Mouse (Mus musculus): ENCODE measurements around the gene Rcc1. TPM values are rescaled to one million over a fixed set of nuclear protein-coding genes. Genes with fewer than 3 reads are reported as not detected.

Gene Rcc1
- polyA plus RNA-seq, 1 experiment from 2014 or later = 103 TPM

- WGBS = 86% methylated on average over 3 of the region's 3 CpGs
- Histone ChIP-seq H3K4me1 (peaks cover 11% of the 10 kb centered on the region), H3K9me3 (no peaks in the 10 kb centered on the region), H3K36me3 (replicated peaks) (peaks cover 51% of the 10 kb centered on the region), H3K27ac (no peak overlapping the region), H3K9ac (no peak overlapping the region), H3K4me2 (no peak overlapping the region), H3K27me3 (no peaks in the 10 kb centered on the region), H3K4me3 (replicated peaks) (no peak overlapping the region)
- no peak for ATAC-seq (ENCODE audit: low FRiP score)
These were observed 21.4 kb downstream of the Rcc1 start for GRCm38 (mm10) chr4:132331960-132332359.

- H3K36me3 ChIP-seq (replicated peaks) = peaks cover 46% of the 10 kb centered on the region
- WGBS = 6% methylated on average over 10 of the region's 10 CpGs
These were observed 23.5 kb downstream of the Rcc1 start for GRCm38 (mm10) chr4:132329835-132330354.

GRCm38 (mm10) chr4:132329115-132329834, 24.1 kb downstream of the Rcc1 start, which contains the start of gene Trnau1ap:
Gene Trnau1ap, minus strand, starts transcription at chr4:132329538.
- Histone ChIP-seq H3K4me3 (replicated peaks) (peak within 1 kb of the TSS; percentile 75), H3K36me3 (replicated peaks) (peaks cover 46% of the 10 kb centered on the region), H3K4me1 (peaks cover 11% of the 10 kb centered on the region), H3K4me2 (peak within 1 kb of the TSS; percentile 76), H3K27ac (peak within 1 kb of the TSS; percentile 85), H3K27me3 (no peaks in the 10 kb centered on the region), H3K9me3 (no peaks in the 10 kb centered on the region), H3K9ac (peak within 1 kb of the TSS; percentile 87)
- under 1% methylated on average over 52 of the region's 52 CpGs for WGBS
- peak; percentile 98 for ATAC-seq (ENCODE audit: low FRiP score)

More at GRCm38 (mm10) chr4:132329835-132330354, 23.5 kb downstream of the Rcc1 start:
- peak overlapping the region; percentile 75 for H3K4me3 ChIP-seq (replicated peaks)
- H3K4me1 ChIP-seq = peaks cover 11% of the 10 kb centered on the region
- H3K4me2 ChIP-seq = peak overlapping the region; percentile 76
- H3K27ac ChIP-seq = peak overlapping the region; percentile 85
- no peaks in the 10 kb centered on the region for H3K27me3 ChIP-seq
- peak overlapping the region; percentile 87 for H3K9ac ChIP-seq
- no peak for ATAC-seq (ENCODE audit: low FRiP score)
- no peaks in the 10 kb centered on the region for H3K9me3 ChIP-seq

- 41% methylated on average over 14 of the region's 14 CpGs for WGBS
- H3K9me3 ChIP-seq = no peaks in the 10 kb centered on the region
- H3K27ac ChIP-seq = peak overlapping the region; percentile 85; the same call in 1 of the 2 replicates
- H3K9ac ChIP-seq = peak overlapping the region; percentile 87
- ATAC-seq (ENCODE audit: low FRiP score) = no peak
- H3K4me1 ChIP-seq = peaks cover 11% of the 10 kb centered on the region
- peaks cover 46% of the 10 kb centered on the region for H3K36me3 ChIP-seq (replicated peaks)
- peak overlapping the region; percentile 76 for H3K4me2 ChIP-seq
- peak overlapping the region; percentile 75 for H3K4me3 ChIP-seq (replicated peaks)
- H3K27me3 ChIP-seq = no peaks in the 10 kb centered on the region
These were observed 24.9 kb downstream of the Rcc1 start for GRCm38 (mm10) chr4:132328391-132328982.

GRCm38 (mm10) chr4:132326481-132326880, 26.9 kb downstream of the Rcc1 start:
- Histone ChIP-seq H3K27ac (no peak overlapping the region), H3K4me2 (no peak overlapping the region), H3K9ac (no peak overlapping the region), H3K9me3 (no peaks in the 10 kb centered on the region), H3K4me1 (peaks cover 11% of the 10 kb centered on the region), H3K4me3 (replicated peaks) (no peak overlapping the region), H3K27me3 (no peaks in the 10 kb centered on the region), H3K36me3 (replicated peaks) (peaks cover 36% of the 10 kb centered on the region)
- no peak for ATAC-seq (ENCODE audit: low FRiP score)
- WGBS = 78% methylated on average over 5 of the region's 5 CpGs

GRCm38 (mm10) chr4:132315711-132316110, 37.7 kb downstream of the Rcc1 start:
- H3K36me3 ChIP-seq (replicated peaks) = peaks cover 78% of the 10 kb centered on the region
- H3K9ac ChIP-seq = no peak overlapping the region
- no peak overlapping the region for H3K4me2 ChIP-seq
- 88% methylated on average over 8 of the region's 8 CpGs for WGBS
- no peaks in the 10 kb centered on the region for H3K9me3 ChIP-seq
- H3K4me3 ChIP-seq (replicated peaks) = no peak overlapping the region
- ATAC-seq (ENCODE audit: low FRiP score) = no peak
- no peak overlapping the region for H3K27ac ChIP-seq
- H3K4me1 ChIP-seq = 0 out of 2 replicates have a peak, but pooled peaks cover 2% of the 10 kb centered on the region
- no peaks in the 10 kb centered on the region for H3K27me3 ChIP-seq

- Histone ChIP-seq H3K4me3 (replicated peaks) (no peak overlapping the region), H3K36me3 (replicated peaks) (peaks cover 64% of the 10 kb centered on the region), H3K4me1 (peaks cover 17% of the 10 kb centered on the region), H3K9ac (no peak overlapping the region), H3K4me2 (no peak overlapping the region), H3K27me3 (no peaks in the 10 kb centered on the region), H3K27ac (no peak overlapping the region), H3K9me3 (no peaks in the 10 kb centered on the region)
- ATAC-seq (ENCODE audit: low FRiP score) = no peak
- WGBS = 88% methylated on average over 5 of the region's 5 CpGs
These were observed 40.8 kb downstream of the Rcc1 start for GRCm38 (mm10) chr4:132312627-132313026.

GRCm38 (mm10) chr4:132311801-132312200, 41.6 kb downstream of the Rcc1 start:
- no peaks in the 10 kb centered on the region for H3K27me3 ChIP-seq
- H3K36me3 ChIP-seq (replicated peaks) = peaks cover 56% of the 10 kb centered on the region
- H3K27ac ChIP-seq = no peak overlapping the region
- 46% methylated on average over 3 of the region's 3 CpGs for WGBS
- H3K4me1 ChIP-seq = peaks cover 17% of the 10 kb centered on the region
- ATAC-seq (ENCODE audit: low FRiP score) = no peak
- H3K4me3 ChIP-seq (replicated peaks) = no peak overlapping the region
- no peak overlapping the region for H3K4me2 ChIP-seq
- H3K9me3 ChIP-seq = no peaks in the 10 kb centered on the region
- H3K9ac ChIP-seq = no peak overlapping the region

- WGBS = 31% methylated on average over 1 of the region's 1 CpGs
- Histone ChIP-seq H3K36me3 (replicated peaks) (peaks cover 50% of the 10 kb centered on the region), H3K9me3 (no peaks in the 10 kb centered on the region), H3K9ac (no peak overlapping the region), H3K4me2 (no peak overlapping the region), H3K27me3 (no peaks in the 10 kb centered on the region), H3K4me3 (replicated peaks) (no peak overlapping the region), H3K4me1 (peaks cover 15% of the 10 kb centered on the region), H3K27ac (no peak overlapping the region)
- no peak for ATAC-seq (ENCODE audit: low FRiP score)
These were observed 42.2 kb downstream of the Rcc1 start for GRCm38 (mm10) chr4:132311209-132311608.

- ATAC-seq (ENCODE audit: low FRiP score) = peak; percentile 35; the same call in 1 of the 2 replicates
- Histone ChIP-seq H3K4me1 (peaks cover 15% of the 10 kb centered on the region), H3K4me3 (replicated peaks) (peak overlapping the region; percentile 71), H3K27me3 (no peaks in the 10 kb centered on the region), H3K36me3 (replicated peaks) (peaks cover 44% of the 10 kb centered on the region), H3K9me3 (no peaks in the 10 kb centered on the region), H3K4me2 (peak overlapping the region; percentile 86), H3K27ac (peak overlapping the region; percentile 85), H3K9ac (peak overlapping the region; percentile 85)
- WGBS = 28% methylated on average over 10 of the region's 10 CpGs
These were observed 43.4 kb downstream of the Rcc1 start for GRCm38 (mm10) chr4:132309849-132310472.

- H3K4me1 ChIP-seq = peaks cover 15% of the 10 kb centered on the region
- H3K27me3 ChIP-seq = no peaks in the 10 kb centered on the region
- peak overlapping the region; percentile 71 for H3K4me3 ChIP-seq (replicated peaks)
- under 1% methylated on average over 15 of the region's 15 CpGs for WGBS
- peak overlapping the region; percentile 85 for H3K27ac ChIP-seq
- peaks cover 43% of the 10 kb centered on the region for H3K36me3 ChIP-seq (replicated peaks)
- H3K4me2 ChIP-seq = peak overlapping the region; percentile 86
- peak overlapping the region; percentile 85 for H3K9ac ChIP-seq
- ATAC-seq (ENCODE audit: low FRiP score) = no peak
- H3K9me3 ChIP-seq = no peaks in the 10 kb centered on the region
These were observed 44.1 kb downstream of the Rcc1 start for GRCm38 (mm10) chr4:132309140-132309848.

All from forebrain, embryonic 12.5 days (tissue).